Mouse (Mus musculus): ENCODE data around the gene Gm44805. TPM values are rescaled to one million over a fixed set of nuclear protein-coding genes. Genes with fewer than 3 reads are reported as not detected.
A peak's percentile ranks its signal among the peaks of the same experiment; 100 is the strongest.

Gm44805 gene
- total and polyA plus RNA-seq, 3 experiments, result not detected

DNA sequence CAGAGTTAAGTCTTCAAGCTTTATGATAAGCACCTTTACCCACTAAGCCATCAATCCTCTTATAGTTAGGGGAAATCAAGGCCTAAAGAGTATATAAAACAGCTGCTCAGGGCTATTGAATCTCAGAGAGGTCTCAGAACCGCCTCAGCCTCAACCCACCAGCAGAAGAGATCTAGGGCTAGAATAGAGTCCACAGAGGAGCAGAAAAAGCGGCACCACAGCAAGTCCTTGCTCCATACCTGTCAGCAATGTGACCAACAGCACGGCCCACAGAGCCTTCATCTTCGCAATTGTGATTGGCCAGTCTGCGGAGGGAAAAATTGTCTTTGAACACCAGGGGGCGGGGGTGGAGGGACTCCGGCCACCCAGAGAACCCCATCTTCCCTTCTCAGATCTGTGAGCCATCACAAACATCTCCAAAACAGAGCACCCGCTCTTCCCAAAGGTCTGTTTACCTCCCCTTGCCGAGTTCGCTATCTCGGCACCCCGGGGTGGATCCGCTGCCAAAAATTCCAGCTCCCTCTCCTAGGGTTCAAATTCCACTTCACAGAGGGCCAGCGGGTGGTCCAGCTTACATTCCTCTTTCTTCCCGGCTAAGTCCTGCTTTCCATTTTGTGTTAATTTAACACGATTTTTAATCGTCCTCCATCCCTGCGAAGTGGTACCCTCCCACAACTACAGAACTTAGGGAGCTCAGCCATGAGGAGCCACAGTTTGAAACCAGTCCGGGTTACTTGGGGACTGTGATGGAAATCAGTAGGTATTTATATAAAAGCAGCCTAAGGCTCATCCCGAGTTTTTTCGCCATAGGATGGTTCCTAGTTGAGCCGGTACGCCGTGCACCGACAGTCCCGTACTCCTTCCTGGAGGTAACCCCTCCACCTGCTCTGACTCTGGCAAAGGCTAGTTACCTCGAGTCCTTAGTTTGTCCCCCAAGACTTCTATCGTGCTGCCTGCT is 17.0 kb upstream of the Gm44805 start:
- H3K27ac ChIP-seq (ENCODE audit: insufficient read depth, low read depth), result no peak overlapping the region
- H3K4me2 ChIP-seq (ENCODE audit: insufficient read depth, low read depth, poor library complexity, severe bottlenecking), result no peak overlapping the region
- in situ Hi-C loops (cut with MboI; ENCODE audit: low pct_ligation_motif_present, low pct_unique_long_range_greater_than_20kb, low sequenced_read_pairs), result no loop called here
- no peak for DNase-seq (ENCODE audit: extremely low read depth)
- H3K36me3 ChIP-seq (replicated peaks in 1 of 2; ENCODE audit: control insufficient read depth in 1 of 2, insufficient read depth in 1 of 2, low read length in 1 of 2), result peaks cover 41 to 63% of the 10 kb centered on the region in 2 experiments
- H3K79me2 ChIP-seq (replicated peaks; ENCODE audit: control insufficient read depth, extremely low read depth, insufficient read depth, poor library complexity, severe bottlenecking), result no peaks in the 10 kb centered on the region
- peaks cover 5% of the 10 kb centered on the region for H3K9me3 ChIP-seq (replicated peaks; ENCODE audit: low read length)
- peaks cover 6 to 35% of the 10 kb centered on the region in 2 experiments; a peak in 3 of 4 replicates for H3K4me1 ChIP-seq (ENCODE audit: control insufficient read depth in 1 of 2, insufficient read depth in 2 of 2)
- TF ChIP-seq ZKSCAN1 (IDR thresholded peaks at IDR 0.05; ENCODE audit: borderline replicate concordance, low read depth, low read length), result no peak
- TF ChIP-seq POLR2A (IDR thresholded peaks at IDR 0.05; ENCODE audit: low read depth, low read length), result peak; percentile 1; the same call in 1 of the 2 replicates
- no peak for TF ChIP-seq TCF12 (IDR thresholded peaks at IDR 0.05; ENCODE audit: low read depth, low read length)
- no peak for TF ChIP-seq E2F4 (IDR thresholded peaks at IDR 0.05; ENCODE audit: insufficient replicate concordance, low read depth, low read length)
- TF ChIP-seq RAD21 (IDR thresholded peaks at IDR 0.05; ENCODE audit: low read depth, low read length), result no peak
- dilution Hi-C loops (cut with MboI; ENCODE audit: extremely low pct_ligation_motif_present, extremely low pct_unique_long_range_greater_than_20kb, low sequenced_read_pairs), result no loop called here
- H3K27me3 ChIP-seq (replicated peaks), result no peaks in the 10 kb centered on the region
- no peak overlapping the region for H3K4me3 ChIP-seq (replicated peaks in 1 of 3; ENCODE audit: low read depth in 2 of 3, low read length in 2 of 3, poor library complexity in 1 of 3)
- H3K9ac ChIP-seq (ENCODE audit: insufficient read depth, low read depth), result no peak overlapping the region

DNA sequence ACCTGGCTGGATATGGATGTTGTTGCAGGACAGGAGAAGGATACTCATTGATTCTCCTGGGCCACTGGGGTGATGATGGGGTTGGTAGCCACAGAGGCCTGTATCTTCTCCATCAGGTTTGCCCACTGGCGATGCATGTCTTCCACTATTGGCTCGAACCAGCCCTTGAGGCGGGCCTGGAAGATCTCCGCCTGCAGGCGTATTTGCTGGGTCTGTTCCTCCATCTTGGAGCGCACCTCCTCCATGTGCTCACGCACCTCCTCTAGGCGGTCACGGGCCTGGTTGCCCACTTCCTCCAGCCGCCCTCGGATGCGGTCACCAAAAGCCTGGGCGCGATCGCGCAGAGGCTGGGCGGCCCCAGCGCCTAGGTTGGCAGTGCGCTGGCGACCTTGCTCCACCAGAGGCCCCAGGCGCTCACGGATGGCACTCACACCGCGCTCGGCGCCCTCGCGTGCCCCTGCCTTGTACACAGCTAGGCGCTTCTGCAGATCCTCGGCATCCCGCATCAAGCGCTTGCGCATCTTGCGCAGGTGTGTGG is 15.2 kb upstream of the Gm44805 start:
- H3K27ac ChIP-seq (ENCODE audit: insufficient read depth, low read depth), result no peak overlapping the region
- no peak for TF ChIP-seq HCFC1 (IDR thresholded peaks at IDR 0.05; ENCODE audit: low read depth, low read length)
- no peak for TF ChIP-seq MXI1 (IDR thresholded peaks at IDR 0.05; ENCODE audit: low read depth, low read length)
- no peak for TF ChIP-seq ZMIZ1 (IDR thresholded peaks at IDR 0.05; ENCODE audit: low read depth, low read length)
- no peak for TF ChIP-seq RCOR1 (conservative IDR thresholded peaks at IDR 0.05; ENCODE audit: low read depth, low read length)
- no peak for TF ChIP-seq POLR2AphosphoS2 (IDR thresholded peaks at IDR 0.05; ENCODE audit: low read depth, low read length)
- no peak for TF ChIP-seq CHD1 (IDR thresholded peaks at IDR 0.05; ENCODE audit: low read depth, low read length)
- no peak for TF ChIP-seq E2F4 (IDR thresholded peaks at IDR 0.05; ENCODE audit: insufficient replicate concordance, low read depth, low read length)
- no peak for TF ChIP-seq MEF2A (IDR thresholded peaks at IDR 0.05; ENCODE audit: borderline replicate concordance, low read depth, low read length)
- TF ChIP-seq ZNF384 (IDR thresholded peaks at IDR 0.05; ENCODE audit: low read depth, low read length), result no peak
- TF ChIP-seq SMC3 (IDR thresholded peaks at IDR 0.05; ENCODE audit: low read depth, low read length), result no peak
- no peak for TF ChIP-seq MAZ (IDR thresholded peaks at IDR 0.05; ENCODE audit: low read depth, low read length)
- TF ChIP-seq USF1 (IDR thresholded peaks at IDR 0.05; ENCODE audit: low read depth, low read length), result no peak
- no peak for TF ChIP-seq CTCF (conservative IDR thresholded peaks at IDR 0.05 in 1 of 2, IDR thresholded peaks at IDR 0.05 in 1 of 2; ENCODE audit: low read depth in 2 of 2, low read length in 2 of 2)
- no peak for TF ChIP-seq RAD21 (IDR thresholded peaks at IDR 0.05; ENCODE audit: low read depth, low read length)
- TF ChIP-seq BHLHE40 (IDR thresholded peaks at IDR 0.05; ENCODE audit: low read depth, low read length), result no peak
- no peak for TF ChIP-seq ELF1 (IDR thresholded peaks at IDR 0.05; ENCODE audit: low read depth, low read length)
- no peak for TF ChIP-seq SIN3A (IDR thresholded peaks at IDR 0.05; ENCODE audit: low read length)
- no peak for TF ChIP-seq KAT2A (IDR thresholded peaks at IDR 0.05; ENCODE audit: insufficient replicate concordance, low read length)
- TF ChIP-seq POLR2A (IDR thresholded peaks at IDR 0.05; ENCODE audit: low read depth, low read length), result no peak
- in situ Hi-C loops (cut with MboI; ENCODE audit: low pct_ligation_motif_present, low pct_unique_long_range_greater_than_20kb, low sequenced_read_pairs), result no loop called here
- peaks cover 6 to 26% of the 10 kb centered on the region in 2 experiments; a peak in 3 of 4 replicates for H3K4me1 ChIP-seq (ENCODE audit: control insufficient read depth in 1 of 2, insufficient read depth in 2 of 2)
- no peak for DNase-seq (ENCODE audit: extremely low read depth)
- dilution Hi-C loops (cut with MboI; ENCODE audit: extremely low pct_ligation_motif_present, extremely low pct_unique_long_range_greater_than_20kb, low sequenced_read_pairs), result no loop called here
- no peaks in the 10 kb centered on the region for H3K27me3 ChIP-seq (replicated peaks)
- no peaks in the 10 kb centered on the region for H3K79me2 ChIP-seq (replicated peaks; ENCODE audit: control insufficient read depth, extremely low read depth, insufficient read depth, poor library complexity, severe bottlenecking)
- H3K4me3 ChIP-seq (replicated peaks in 1 of 3; ENCODE audit: low read depth in 2 of 3, low read length in 2 of 3, poor library complexity in 1 of 3), result no peak overlapping the region
- no peak overlapping the region for H3K4me2 ChIP-seq (ENCODE audit: insufficient read depth, low read depth, poor library complexity, severe bottlenecking)
- peaks cover 25 to 46% of the 10 kb centered on the region in 2 experiments for H3K36me3 ChIP-seq (replicated peaks in 1 of 2; ENCODE audit: control insufficient read depth in 1 of 2, insufficient read depth in 1 of 2, low read length in 1 of 2)
- H3K9me3 ChIP-seq (replicated peaks; ENCODE audit: low read length), result peaks cover 5% of the 10 kb centered on the region
- no peak overlapping the region for H3K9ac ChIP-seq (ENCODE audit: insufficient read depth, low read depth)
